Mouse (Mus musculus) retina, embryonic 14.5 days (tissue): ENCODE measurements around the gene C1ql4.

Experiments
- DNase-seq: peaks from one replicate; pipeline ENCODE4 v3.0.0-alpha.2; 2015; ENCODE audit warnings: low spot score

The C1ql4 gene

GRCm38 (mm10) chr15:99087253-99088075 is at the start of gene C1ql4:
Gene C1ql4, minus strand, starts transcription at chr15:99087817.
- peak; percentile 59 for DNase-seq

GRCm38 (mm10) chr15:99129956-99130910 is 42.6 kb upstream of the C1ql4 start:
- no peak for DNase-seq

GRCm38 (mm10) chr15:99129441-99129840 is 41.8 kb upstream of the C1ql4 start:
- no peak for DNase-seq

- no peak for DNase-seq
Observed at GRCm38 (mm10) chr15:99127851-99128522, 40.4 kb upstream of the C1ql4 start.

GRCm38 (mm10) chr15:99126816-99127365 is 39.3 kb upstream of the C1ql4 start:
- peak; percentile 52 for DNase-seq

GRCm38 (mm10) chr15:99126081-99126815 is 38.6 kb upstream of the C1ql4 start:
- DNase-seq, result peak; percentile 96

- no peak for DNase-seq
Observed at GRCm38 (mm10) chr15:99125711-99126080, 38.1 kb upstream of the C1ql4 start, which contains the start of gene Spats2. Gene Spats2, plus strand, starts transcription at chr15:99125916.

- DNase-seq, result no peak
Observed at GRCm38 (mm10) chr15:99122642-99123041, 35.0 kb upstream of the C1ql4 start.

GRCm38 (mm10) chr15:99120814-99121213 is 33.2 kb upstream of the C1ql4 start:
- no peak for DNase-seq

GRCm38 (mm10) chr15:99116539-99116938 is 28.9 kb upstream of the C1ql4 start:
- no peak for DNase-seq

- DNase-seq, result no peak
Observed at GRCm38 (mm10) chr15:99115065-99115423, 27.4 kb upstream of the C1ql4 start.

- no peak for DNase-seq
Observed at GRCm38 (mm10) chr15:99114312-99115064, 26.9 kb upstream of the C1ql4 start.

GRCm38 (mm10) chr15:99113396-99113975 is 25.9 kb upstream of the C1ql4 start:
- DNase-seq, result no peak

GRCm38 (mm10) chr15:99112843-99113395 is 25.3 kb upstream of the C1ql4 start:
- no peak for DNase-seq

GRCm38 (mm10) chr15:99111809-99112208 is 24.2 kb upstream of the C1ql4 start:
- no peak for DNase-seq

- DNase-seq, result no peak
Observed at GRCm38 (mm10) chr15:99111139-99111538, 23.5 kb upstream of the C1ql4 start.

- no peak for DNase-seq
Observed at GRCm38 (mm10) chr15:99107866-99108265, 20.2 kb upstream of the C1ql4 start.

- no peak for DNase-seq
Observed at GRCm38 (mm10) chr15:99105238-99105637, 17.6 kb upstream of the C1ql4 start.

- no peak for DNase-seq
Observed at GRCm38 (mm10) chr15:99099984-99100383, 12.4 kb upstream of the C1ql4 start.

- DNase-seq, result peak; percentile 78
Observed at GRCm38 (mm10) chr15:99099139-99099556, 11.5 kb upstream of the C1ql4 start.
